Mouse (Mus musculus) liver, adult 2 months (tissue): ENCODE results near the gene Aida. TPM values are rescaled to one million over a fixed set of nuclear protein-coding genes. Genes with fewer than 3 reads are reported as not detected.
"Not testable (repeated sequence)": the region's sequence is repeated elsewhere in the genome, so short reads cannot be mapped to it uniquely, and the experiment has no call there.

ENCODE experiments used
- DNase-seq: peaks from one replicate; pipeline ENCODE4 v3.0.0-alpha.2; 2011; ENCODE audit warnings: low read depth, low spot score; ENCODE audit errors: extremely low read depth
- H3K27ac ChIP-seq: fragments of 200-500 bp; replicated peaks from 2 replicates; pipeline ENCODE4 v1.5.1; 2012; ENCODE audit warnings: low read depth, mild to moderate bottlenecking, control low read depth, inconsistent platforms, low read length; ENCODE audit not compliant: insufficient read depth
- H3K27me3 ChIP-seq: fragments of 200-500 bp; 2 replicates; pipeline ENCODE4 v1.6.1; 2012; ENCODE audit warnings: mild to moderate bottlenecking, moderate library complexity, low read length, inconsistent platforms; ENCODE audit not compliant: control insufficient read depth, insufficient read depth
- H3K36me3 ChIP-seq: fragments of 200-500 bp; 2 replicates; pipeline ENCODE4 v1.6.1; 2012; ENCODE audit warnings: low read length, inconsistent platforms; ENCODE audit not compliant: control insufficient read depth, insufficient read depth
- H3K4me1 ChIP-seq: fragments of 200-500 bp; 2 replicates; pipeline ENCODE4 v1.6.1; 2011; ENCODE audit warnings: low read length; ENCODE audit not compliant: control insufficient read depth, insufficient read depth
- H3K4me3 ChIP-seq: fragments of 200-500 bp; 2 replicates; pipeline ENCODE4 v1.5.1; 2011; ENCODE audit warnings: low read depth, mild to moderate bottlenecking, control low read depth, low read length, moderate library complexity; ENCODE audit not compliant: insufficient read depth
- H3K79me2 ChIP-seq: fragments of 200-500 bp; 2 replicates; pipeline ENCODE4 v1.6.1; 2012; ENCODE audit warnings: inconsistent platforms, mild to moderate bottlenecking, low read length, moderate library complexity; ENCODE audit not compliant: control insufficient read depth, insufficient read depth
- H3K9ac ChIP-seq: fragments of 200-500 bp; 2 replicates; pipeline ENCODE4 v1.6.1; 2012; ENCODE audit warnings: low read depth, mild to moderate bottlenecking, control low read depth, inconsistent platforms, low read length
- CTCF ChIP-seq: fragments of 200-500 bp; IDR thresholded peaks from 2 replicates; pipeline ENCODE4 v1.5.1; 2011; ENCODE audit warnings: low read depth, low read length, control low read depth
- POLR2A ChIP-seq: fragments of 200-500 bp; IDR thresholded peaks from 2 replicates; pipeline ENCODE4 v1.6.1; 2011; ENCODE audit warnings: low read length, control low read depth; ENCODE audit not compliant: insufficient read depth; ENCODE audit errors: extremely low read depth
- WGBS: fragments of 180-500 bp; shearing (Covaris S2); methylation state at CpG from one replicate; pipeline ENCODE4 v1.1.7; 2018; 5-methylcytosine and 5-hydroxymethylcytosine counted together
- polyA plus RNA-seq: library from polyadenylated mRNA; depleted of rRNA; stranded (reverse); fragments of >200 nt; gene quantifications from 2 replicates; pipeline ENCODE4 v1.2.3, GENCODE M21; 2012
- total RNA-seq: library from RNA; depleted of rRNA; stranded (reverse); fragments of >200 nt; gene quantifications from 2 replicates; pipeline ENCODE4 v1.2.3, GENCODE M21; 2014

Aida gene
- total and polyA plus RNA-seq, 2 experiments, result 3.6 to 10.8 TPM

DNA sequence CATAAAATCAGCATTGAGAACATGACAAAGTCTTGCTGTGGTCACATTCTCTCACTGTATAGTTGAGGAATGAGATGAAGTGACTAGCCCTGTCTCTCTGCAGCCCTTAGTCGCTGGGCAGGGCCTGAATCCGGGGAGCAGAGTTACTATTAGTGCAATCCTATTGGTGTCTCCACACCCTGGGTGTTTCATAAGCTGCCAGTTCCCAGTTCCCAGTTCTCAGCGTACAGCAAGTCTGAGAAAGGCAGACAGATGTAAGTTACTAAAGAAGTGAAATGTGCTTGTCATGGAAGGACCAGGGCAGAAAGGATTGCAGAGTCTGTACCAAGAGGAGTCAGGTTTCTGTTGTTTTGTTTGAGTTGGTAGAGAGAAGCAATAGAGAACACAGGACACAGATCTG lies 11.2 kb downstream of the Aida start:
- DNase-seq, result no peak
- Histone ChIP-seq H3K79me2 (no peaks in the 10 kb centered on the region; the same call in 1 of the 2 replicates), H3K9ac (no peak overlapping the region), H3K36me3 (peaks cover 11% of the 10 kb centered on the region; the same call in 1 of the 2 replicates), H3K27ac (no peak overlapping the region), H3K4me3 (no peak overlapping the region), H3K4me1 (peaks cover 3% of the 10 kb centered on the region; the same call in 1 of the 2 replicates), H3K27me3 (no peaks in the 10 kb centered on the region)
- 81% methylated on average over 3 of the region's 3 CpGs for WGBS
- no peak for TF ChIP-seq CTCF
- no peak for TF ChIP-seq POLR2A

DNA sequence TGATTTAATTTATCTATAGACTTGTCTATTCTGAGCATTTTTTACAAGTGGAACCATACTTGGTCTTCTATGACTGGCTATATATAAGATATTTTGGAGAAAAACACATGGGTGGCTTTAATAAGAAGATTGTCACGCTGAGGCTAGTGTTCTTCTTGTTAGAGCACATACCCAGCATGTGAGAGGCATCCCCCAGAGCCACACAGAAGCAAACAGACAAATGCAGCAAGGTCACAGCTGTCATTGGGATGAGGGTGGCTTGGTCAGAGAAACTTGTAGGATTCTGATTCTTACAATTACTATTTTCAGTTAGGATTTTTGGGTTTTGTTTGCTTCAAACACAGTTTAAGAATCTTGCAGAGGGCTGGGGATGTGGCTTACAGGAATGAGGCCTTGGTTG lies 12.1 kb downstream of the Aida start:
- WGBS, result 94% methylated on average over 1 of the region's 1 CpGs
- Histone ChIP-seq H3K4me1 (peaks cover 3% of the 10 kb centered on the region; the same call in 1 of the 2 replicates), H3K36me3 (peaks cover 11% of the 10 kb centered on the region; the same call in 1 of the 2 replicates)

DNA sequence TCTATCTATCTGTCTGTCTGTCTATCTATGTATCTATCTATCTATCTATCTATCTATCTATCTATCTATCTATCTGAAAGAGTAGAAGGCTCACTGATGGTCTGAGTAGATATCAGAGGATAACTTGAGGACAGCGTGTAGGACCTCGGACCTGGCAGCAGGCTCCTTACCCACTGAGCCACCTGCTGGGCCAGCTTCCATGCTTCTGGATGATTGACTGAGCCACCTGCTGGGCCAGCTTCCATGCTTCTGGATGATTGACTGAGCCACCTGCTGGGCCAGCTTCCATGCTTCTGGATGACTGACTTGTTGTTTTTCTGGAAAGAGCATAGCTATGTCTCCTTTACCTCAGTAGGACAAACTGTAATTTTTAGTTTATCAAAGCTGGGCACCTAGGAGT lies 13.2 kb downstream of the Aida start:
- not testable (repeated sequence) for H3K27me3 ChIP-seq, H3K27ac ChIP-seq, DNase-seq, H3K9ac ChIP-seq, H3K4me1 ChIP-seq, H3K79me2 ChIP-seq, H3K4me3 ChIP-seq
- peaks cover 17% of the 10 kb centered on the region for H3K36me3 ChIP-seq
- 94% methylated on average over 2 of the region's 2 CpGs for WGBS

More for the DNA sequence above, 12.1 kb downstream of the Aida start:
- Histone ChIP-seq H3K27me3 (no peaks in the 10 kb centered on the region), H3K79me2 (no peaks in the 10 kb centered on the region; the same call in 1 of the 2 replicates), H3K9ac (no peak overlapping the region), H3K27ac (no peak overlapping the region), H3K4me3 (no peak overlapping the region)
- no peak for TF ChIP-seq POLR2A
- TF ChIP-seq CTCF, result no peak
- no peak for DNase-seq

DNA sequence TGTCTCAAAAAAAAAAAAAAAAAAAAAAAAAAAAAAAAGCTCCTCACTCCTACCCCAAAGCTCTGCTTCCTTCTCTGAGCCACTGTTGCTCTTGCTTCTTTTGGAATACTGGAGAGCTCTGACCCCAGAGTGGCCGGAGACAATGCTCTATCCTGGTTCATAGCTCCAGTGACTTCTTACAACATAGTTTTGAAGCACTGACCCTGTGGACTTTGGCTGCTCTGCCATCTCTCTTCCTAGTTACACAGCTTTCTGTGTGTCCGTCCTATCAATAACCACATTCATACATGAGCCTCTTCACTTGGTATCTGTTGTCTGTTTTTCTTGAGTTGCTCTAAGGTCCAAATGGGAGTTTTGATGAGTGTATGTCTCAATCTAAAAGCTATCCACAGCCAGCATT lies 15.7 kb downstream of the Aida start:
- no peak for TF ChIP-seq CTCF
- TF ChIP-seq POLR2A, result no peak
- H3K9ac ChIP-seq, result no peak overlapping the region
- no peak overlapping the region for H3K27ac ChIP-seq
- H3K4me3 ChIP-seq, result no peak overlapping the region
- peaks cover 31% of the 10 kb centered on the region for H3K36me3 ChIP-seq
- no peaks in the 10 kb centered on the region; the same call in 1 of the 2 replicates for H3K79me2 ChIP-seq
- DNase-seq, result peak; percentile 84
- peaks cover 3% of the 10 kb centered on the region; the same call in 1 of the 2 replicates for H3K4me1 ChIP-seq
- no peaks in the 10 kb centered on the region for H3K27me3 ChIP-seq
- 32% methylated on average over 2 of the region's 2 CpGs for WGBS

DNA sequence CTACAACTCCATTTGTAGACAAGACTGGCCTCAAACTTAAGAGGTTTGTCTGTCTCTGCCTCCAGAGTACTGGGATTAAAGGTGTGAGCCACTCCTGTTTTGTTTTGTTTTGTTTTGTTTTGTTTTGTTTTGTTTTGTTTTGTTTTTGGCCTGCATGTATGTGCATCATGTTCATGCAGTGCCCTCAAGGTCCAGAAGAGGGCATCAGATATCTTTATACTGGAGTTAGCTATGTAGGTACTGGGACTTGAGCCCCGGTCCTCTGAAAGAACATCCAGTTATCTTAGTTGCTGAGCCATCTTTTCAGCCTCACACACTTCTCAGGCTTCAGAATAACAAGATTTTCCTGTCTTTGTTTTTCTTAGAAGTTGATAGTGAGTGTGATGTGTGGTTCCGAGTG lies 19.4 kb downstream of the Aida start:
- Histone ChIP-seq H3K9ac (no peak overlapping the region), H3K27ac (no peak overlapping the region), H3K79me2 (no peaks in the 10 kb centered on the region), H3K36me3 (peaks cover 42% of the 10 kb centered on the region), H3K27me3 (no peaks in the 10 kb centered on the region), H3K4me3 (no peak overlapping the region), H3K4me1 (peaks cover 3% of the 10 kb centered on the region; the same call in 1 of the 2 replicates)
- DNase-seq, result peak; percentile 18
- WGBS, result 90% methylated on average over 2 of the region's 2 CpGs
- TF ChIP-seq POLR2A, result no peak
- TF ChIP-seq CTCF, result no peak

DNA sequence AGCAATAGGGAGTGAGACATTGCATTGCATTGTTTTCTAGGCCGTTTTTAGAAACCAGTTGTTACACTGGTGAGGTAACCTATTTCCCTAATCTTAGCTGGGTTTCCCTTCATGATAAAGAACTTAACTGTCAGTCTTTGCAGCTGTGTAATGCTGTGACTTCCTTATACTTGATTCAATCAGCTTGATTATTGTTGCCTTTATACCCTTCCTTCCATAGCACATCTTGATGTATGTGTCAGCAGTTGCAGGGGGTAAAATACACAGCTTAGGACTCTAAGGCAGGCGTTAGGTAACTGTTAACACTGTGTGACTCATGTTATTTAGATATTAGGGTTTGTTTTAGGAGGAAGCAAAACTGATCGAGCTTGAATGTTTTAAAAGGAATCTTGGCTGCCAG lies 24.3 kb downstream of the Aida start:
- peaks cover 51% of the 10 kb centered on the region for H3K36me3 ChIP-seq
- DNase-seq, result no peak
- 47% methylated on average over 3 of the region's 3 CpGs for WGBS
- H3K9ac ChIP-seq, result no peak overlapping the region
- H3K79me2 ChIP-seq, result no peaks in the 10 kb centered on the region
- H3K27me3 ChIP-seq, result no peaks in the 10 kb centered on the region
- H3K4me1 ChIP-seq, result no peaks in the 10 kb centered on the region
- H3K27ac ChIP-seq, result no peak overlapping the region
- TF ChIP-seq CTCF (no peak), POLR2A (no peak)
- no peak overlapping the region for H3K4me3 ChIP-seq

DNA sequence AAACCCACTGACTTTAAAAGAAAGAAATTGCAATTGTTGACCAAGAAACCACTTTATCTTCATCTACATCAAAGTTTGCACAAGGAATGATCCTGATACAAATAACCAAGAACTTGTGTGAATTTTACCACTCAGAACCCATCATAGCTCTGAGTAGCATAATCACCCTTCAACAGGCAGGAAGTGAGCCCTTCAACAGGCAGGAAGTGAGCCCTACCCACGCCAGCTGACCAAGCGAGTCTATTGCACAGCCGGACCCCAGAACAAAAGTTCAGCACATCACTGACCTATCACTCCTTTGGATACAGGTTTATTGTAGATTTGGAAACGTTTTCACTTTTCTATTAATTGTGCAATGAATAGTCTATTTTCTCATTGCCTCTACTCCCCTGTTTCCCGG lies 26.1 kb downstream of the Aida start:
- H3K27ac ChIP-seq, H3K4me3 ChIP-seq, DNase-seq, H3K9ac ChIP-seq, H3K4me1 ChIP-seq, H3K79me2 ChIP-seq, H3K27me3 ChIP-seq: not testable (repeated sequence)
- peaks cover 52% of the 10 kb centered on the region for H3K36me3 ChIP-seq
- 74% methylated on average over 5 of the region's 5 CpGs for WGBS
